Mouse (Mus musculus) thymus, postnatal 4 days (tissue): ENCODE data around the gene Camp.
"Not testable (repeated sequence)": the region's sequence is repeated elsewhere in the genome, so short reads cannot be mapped to it uniquely, and the experiment has no call there.

Experiments used
- DNase-seq: peaks from one replicate; pipeline ENCODE4 v3.0.0; 2021

The Camp gene

DNA sequence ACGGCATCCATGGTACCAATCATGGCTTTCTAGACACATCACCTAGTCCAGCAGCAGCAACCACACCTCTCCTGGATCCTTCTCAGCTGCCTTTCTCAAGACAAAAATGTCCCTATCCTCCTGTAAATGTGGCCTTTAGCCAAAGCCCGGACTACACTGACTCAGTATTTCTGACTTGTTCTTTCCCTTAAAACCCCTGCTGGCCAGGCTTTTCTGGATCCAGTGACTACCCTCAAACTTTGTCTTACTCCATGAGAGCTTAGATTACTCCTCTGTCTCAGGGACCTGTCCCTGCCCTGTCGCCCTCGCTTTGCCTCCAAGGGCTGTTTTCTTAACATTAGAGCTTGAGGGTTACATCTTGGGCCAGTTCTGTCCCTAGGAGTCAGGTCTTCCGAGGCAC lies 682 bp upstream of the Camp start:
- no peak for DNase-seq

DNA sequence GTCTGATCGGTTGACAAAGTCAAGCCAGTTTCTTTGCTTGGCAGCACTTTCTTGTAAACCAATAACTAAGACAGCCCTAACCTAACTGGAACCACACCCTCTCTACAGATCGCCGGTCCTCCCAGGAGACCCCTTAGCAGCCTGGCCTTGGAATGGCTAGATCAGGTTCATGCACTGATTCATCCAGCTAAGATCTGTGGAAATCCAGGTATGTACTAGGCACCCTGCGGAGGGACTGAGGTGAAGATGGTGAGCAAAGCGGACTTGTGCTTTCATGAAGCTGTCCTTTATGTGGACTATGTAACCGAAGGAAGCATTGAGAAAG lies 16.4 kb downstream of the Camp start:
- DNase-seq = no peak

DNA sequence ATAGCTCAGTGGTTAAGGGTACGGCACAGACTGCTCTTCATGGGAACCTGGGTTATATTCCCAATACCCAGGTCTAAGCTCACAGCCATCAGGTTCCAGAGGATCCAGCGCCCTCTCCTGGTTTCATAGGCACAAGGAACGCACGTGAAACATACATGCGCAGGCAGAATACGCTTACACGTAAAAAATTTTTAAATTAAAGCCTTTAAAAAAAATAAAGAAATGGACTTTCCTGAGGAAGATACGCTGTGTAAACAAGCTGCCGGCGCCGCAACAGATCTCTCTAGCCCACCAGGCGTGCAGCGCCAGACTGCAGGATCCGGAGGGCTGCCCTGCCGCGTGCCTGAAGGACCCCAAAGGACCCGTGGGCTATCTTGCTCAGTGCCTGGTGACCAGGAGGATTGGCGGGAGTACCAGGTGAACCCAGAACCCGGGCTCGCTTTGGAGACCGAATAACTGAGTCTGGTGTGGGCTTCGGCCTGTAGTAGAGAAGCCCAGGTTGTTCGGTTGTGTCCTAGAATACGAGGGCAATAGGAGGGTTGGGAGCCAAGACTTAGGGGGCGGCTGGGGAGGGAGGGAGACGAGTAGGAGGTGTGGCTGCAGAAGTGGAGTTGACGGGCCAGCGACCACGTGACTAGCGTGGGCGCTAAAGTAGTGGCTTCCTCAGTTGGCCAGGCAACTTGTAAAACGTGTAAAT lies 16.9 kb downstream of the Camp start, which contains the start of gene Nme6:
TSS of gene Nme6 (plus strand) at position 359 of the 697 bp plus-strand sequence.
- DNase-seq = peak; percentile 88

DNA sequence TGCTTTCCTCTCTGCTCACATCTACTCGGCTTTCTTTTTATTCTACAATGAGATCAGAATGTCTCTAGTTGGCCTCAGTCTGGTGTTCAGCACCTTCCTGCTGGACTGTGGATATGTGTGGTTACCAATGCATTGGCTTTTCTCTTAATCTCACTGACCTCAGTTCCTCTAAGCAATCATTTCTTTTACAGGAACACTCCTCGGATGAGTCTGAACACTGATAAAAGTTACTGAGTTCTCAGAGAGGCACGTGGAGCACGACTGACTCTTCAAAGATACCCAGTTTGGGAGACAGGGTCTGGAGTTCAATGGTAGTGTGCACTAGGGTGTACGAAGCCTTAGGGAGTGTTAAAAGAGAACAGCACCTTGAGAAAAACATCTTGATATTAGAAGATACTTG lies 23.2 kb downstream of the Camp start:
- DNase-seq = no peak

DNA sequence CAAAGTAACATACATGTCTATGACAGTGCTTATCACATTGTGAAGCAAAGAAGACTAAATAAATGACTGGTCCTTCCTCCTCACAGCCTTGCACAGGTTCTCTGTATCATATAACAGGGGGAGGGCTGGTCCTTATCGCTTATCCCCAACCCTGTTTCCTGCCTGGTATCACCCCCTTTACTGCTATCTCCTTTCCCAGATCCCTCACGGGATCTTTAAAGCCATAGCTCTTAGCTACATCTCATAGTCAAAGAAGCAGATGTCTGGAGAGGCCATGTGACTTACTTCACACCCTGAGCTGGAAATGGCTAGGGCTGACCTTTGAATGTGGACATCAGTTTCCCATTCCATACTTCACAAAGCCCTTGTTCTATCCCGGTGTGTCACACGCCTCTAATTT lies 23.7 kb downstream of the Camp start:
- no peak for DNase-seq

DNA sequence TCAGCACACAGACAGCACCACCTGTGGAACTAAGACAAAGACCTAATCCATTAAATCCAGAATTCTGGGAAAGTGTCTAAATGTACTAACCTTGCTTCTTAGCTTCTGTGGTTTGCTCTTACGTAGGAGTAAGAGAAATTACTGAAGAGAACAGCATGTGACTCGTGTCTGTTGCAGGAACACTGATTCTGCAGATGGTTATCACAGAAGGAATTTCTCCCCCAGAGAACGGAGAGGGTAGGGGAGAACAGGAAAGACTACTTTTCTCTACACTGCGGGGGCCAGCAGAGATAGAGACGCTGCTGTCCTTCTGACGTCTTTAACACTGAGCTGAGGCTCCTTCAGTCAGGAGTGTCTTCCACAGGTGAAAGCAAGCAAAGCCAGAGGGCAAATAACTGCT lies 33.1 kb downstream of the Camp start:
- DNase-seq = no peak

DNA sequence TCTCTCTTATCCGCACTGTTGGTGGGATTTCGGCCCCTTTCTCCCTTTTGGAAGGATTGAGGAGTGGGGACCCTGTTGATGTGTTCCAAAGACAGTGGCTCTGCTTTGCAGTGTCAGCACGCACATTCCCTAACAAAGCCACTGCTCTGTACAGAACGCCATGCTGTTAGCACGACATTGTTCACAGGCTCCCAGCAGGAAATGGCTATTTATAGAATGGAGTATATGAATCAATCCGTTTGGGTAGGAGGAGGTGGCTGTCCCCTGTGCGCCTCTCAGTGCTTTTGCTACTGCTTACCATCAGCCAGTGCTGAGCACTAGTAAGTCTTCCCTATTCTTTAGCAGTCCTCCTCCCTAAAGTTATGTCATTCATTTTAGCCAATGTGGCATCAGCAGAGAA lies 36.0 kb downstream of the Camp start:
- DNase-seq = no peak

DNA sequence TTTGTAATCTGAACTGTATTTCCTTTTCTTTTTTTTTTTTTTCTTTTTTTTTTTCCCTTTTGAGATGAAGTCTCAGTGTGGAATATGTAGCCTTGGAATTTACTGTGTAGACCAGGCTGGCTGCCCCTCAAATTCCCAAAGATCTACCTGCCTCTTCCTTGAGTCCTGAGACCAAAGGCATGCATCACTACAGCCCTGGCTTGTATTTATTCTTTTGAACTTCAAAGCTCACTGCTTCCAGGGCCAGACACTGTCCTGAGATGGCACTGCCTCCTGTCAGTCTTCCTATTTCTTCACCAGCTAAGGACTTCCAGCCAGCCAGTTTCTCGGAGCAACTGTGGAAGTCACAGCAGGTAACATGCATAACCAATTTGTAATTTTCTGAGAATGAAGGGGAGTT lies 37.4 kb downstream of the Camp start, which contains the start of gene Spink8:
TSS of gene Spink8 (plus strand) at position 301 of the 400 bp plus-strand sequence.
- DNase-seq = no peak

DNA sequence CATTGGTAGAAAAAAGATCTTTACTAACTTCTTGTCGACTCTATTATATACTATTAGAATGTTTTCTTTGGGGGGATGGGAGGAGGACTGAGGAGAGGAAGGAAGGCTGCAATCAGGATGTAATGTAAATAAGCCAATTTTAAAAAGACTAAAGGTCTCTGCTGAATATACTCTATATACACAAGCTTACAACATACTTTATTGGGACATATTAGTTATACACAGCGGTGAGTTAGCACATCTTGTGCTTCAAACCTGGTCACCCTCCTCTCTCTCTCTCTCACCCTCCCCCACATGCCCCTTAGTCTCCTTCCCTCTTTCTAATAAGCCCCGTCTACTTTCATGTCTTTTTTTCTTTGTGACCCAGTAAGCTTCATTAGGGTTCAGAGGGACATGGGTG lies 41.5 kb downstream of the Camp start:
- no peak for DNase-seq

DNA sequence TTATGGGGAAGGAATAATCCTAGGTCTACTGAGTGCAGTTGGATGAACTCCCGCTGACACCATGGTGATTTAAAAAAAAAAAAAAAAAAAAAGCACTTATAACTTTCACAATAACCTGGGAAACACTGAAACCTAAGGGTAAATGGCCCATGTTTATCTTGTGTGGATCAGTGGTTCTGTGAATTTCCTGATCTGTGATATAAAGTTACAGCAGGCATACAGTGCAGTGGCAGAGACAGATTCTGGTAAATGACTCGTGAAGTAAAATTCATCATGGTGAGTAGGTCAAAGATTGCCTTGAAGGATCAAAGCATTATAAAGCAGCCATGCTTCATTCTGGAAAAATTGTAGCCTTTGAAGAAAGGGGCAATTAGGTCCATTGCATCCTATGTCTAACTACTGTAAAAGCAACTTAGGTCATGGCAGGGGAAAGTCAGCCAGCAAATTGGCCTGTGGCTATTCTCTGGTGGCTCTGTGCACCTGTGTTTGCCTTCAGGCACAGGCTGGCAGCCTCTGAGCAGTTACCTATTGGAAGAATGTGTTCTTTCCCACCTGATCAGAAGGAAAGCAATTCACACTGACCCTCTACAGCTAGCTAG lies 42.6 kb downstream of the Camp start:
- no peak for DNase-seq

DNA sequence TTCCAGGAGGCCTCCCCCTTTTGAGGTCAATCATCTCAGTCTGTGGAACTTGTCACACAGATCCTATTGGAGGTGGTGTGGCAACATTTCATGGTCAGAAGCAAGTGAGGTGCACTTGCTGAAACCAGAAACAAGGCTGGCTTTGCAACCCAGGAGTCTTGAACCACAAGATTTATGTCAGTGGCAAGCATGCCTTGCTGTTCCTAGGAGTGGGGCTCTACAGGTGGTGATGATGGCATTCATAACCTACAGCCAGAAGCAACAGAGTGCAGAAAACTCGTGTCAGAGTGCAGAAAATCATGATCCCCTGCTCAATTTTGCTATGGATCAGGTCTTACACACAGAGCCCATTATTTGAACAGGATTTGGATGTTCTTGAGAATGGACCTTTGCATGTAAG lies 43.2 kb downstream of the Camp start:
- DNase-seq = no peak

DNA sequence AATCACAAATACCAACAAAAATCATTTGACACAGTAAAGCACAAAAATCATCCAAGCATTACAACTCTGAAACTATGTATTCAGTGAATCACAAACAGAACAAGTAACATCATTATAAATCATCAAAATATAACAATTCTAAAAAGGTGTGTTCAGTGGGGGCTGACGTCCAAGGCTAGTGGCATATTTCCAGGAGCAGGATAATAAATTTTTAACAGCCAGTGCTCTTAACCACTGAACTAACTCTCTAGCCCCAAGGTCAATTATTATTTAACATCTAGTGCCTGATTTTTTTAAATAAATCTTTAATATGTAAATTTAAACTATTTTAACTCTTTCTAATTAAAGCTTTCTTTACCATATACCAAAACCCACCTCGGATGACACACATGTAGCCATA lies 43.8 kb downstream of the Camp start:
- not testable (repeated sequence) for DNase-seq

DNA sequence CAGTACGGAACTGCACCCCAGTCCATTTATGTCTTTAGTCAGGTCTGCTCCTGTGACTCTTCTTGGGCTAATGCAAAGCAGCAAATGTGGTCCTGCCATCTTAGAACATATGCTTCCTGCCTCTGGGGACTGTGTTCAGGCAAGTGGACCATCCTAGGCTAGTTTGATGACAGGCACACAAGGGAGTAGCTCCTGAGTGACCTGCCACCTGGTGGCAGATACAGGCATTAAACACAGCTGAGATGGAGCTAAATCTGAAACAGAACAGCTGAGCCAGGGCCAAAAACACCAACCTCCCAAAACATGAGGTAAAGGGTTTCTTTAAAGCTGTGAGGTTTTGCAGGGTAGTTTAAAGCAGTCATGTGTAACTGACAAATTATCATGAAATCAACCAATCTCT lies 51.4 kb downstream of the Camp start:
- peak; percentile 50 for DNase-seq
